Mouse (Mus musculus) hindbrain, embryonic 10.5 days (tissue): ENCODE results near the gene Tmem182. TPM values are rescaled to one million over a fixed set of nuclear protein-coding genes. Genes with fewer than 3 reads are reported as not detected.
A peak's percentile ranks its signal among the peaks of the same experiment; 100 is the strongest.

Source experiments
- DNase-seq: peaks from one replicate; pipeline ENCODE4 v3.0.0-alpha.2; 2017; ENCODE audit warnings: low spot score
- H3K27ac ChIP-seq: fragments of 300-500 bp; sonication (generic); 2 replicates; pipeline ENCODE4 v1.5.1; 2016; ENCODE audit warnings: mild to moderate bottlenecking, moderate library complexity
- H3K27me3 ChIP-seq: fragments of 300-500 bp; sonication (generic); 2 replicates; pipeline ENCODE4 v1.6.1; 2016; ENCODE audit warnings: mild to moderate bottlenecking; ENCODE audit not compliant: poor library complexity, insufficient read depth, severe bottlenecking
- H3K36me3 ChIP-seq: fragments of 300-500 bp; sonication (generic); 2 replicates; pipeline ENCODE4 v1.6.1; 2016; ENCODE audit warnings: mild to moderate bottlenecking, moderate library complexity
- H3K4me1 ChIP-seq: fragments of 300-500 bp; sonication (generic); replicated peaks from 2 replicates; pipeline ENCODE4 v1.6.1; 2016; ENCODE audit warnings: mild to moderate bottlenecking
- H3K4me3 ChIP-seq: fragments of 300-500 bp; sonication (generic); 2 replicates; pipeline ENCODE4 v1.5.1; 2016; ENCODE audit warnings: mild to moderate bottlenecking, moderate library complexity
- H3K9me3 ChIP-seq: fragments of 300-500 bp; sonication (generic); 2 replicates; pipeline ENCODE4 v1.6.1; 2016; ENCODE audit warnings: mild to moderate bottlenecking, moderate library complexity
- WGBS: fragments of 180-500 bp; shearing (Covaris S2); methylation state at CpG from one replicate; pipeline ENCODE4 v1.1.7; 2016; 5-methylcytosine and 5-hydroxymethylcytosine counted together
- polyA plus RNA-seq: library from polyadenylated mRNA; unstranded; fragments of >200 nt; fragmentation: Nextera tagmentation; extraction: Ambion mirVana; gene quantifications from 2 replicates; pipeline ENCODE4 v1.2.1, GENCODE M21; 2016

Gene Tmem182
- polyA plus RNA-seq, 1 experiment from 2014 or later, result not detected

DNA sequence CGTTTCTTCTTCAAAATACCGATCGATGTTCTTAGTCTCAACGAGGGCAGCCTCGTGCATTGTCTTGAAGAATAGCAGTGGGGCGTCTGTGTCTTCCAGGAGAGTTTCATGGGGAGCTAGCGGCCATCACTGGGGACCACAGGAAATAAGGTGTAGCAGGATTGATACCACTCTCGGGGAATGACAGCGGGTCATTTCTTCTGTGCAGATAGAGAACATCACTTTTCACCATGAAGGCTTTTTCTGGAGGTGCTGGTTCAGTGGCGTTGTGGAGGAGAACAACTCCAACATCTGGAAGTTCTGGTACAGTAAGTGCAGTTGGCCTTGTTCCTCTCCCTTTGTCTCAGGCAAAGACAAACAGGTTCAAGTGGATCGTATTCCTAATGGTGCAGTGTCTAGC, 490 bp downstream of the Tmem182 start:
- Histone ChIP-seq H3K27me3 (no peaks in the 10 kb centered on the region), H3K9me3 (no peaks in the 10 kb centered on the region), H3K36me3 (no peaks in the 10 kb centered on the region), H3K4me1 (no peaks in the 10 kb centered on the region), H3K27ac (no peak overlapping the region), H3K4me3 (no peak overlapping the region)
- DNase-seq, result no peak
- 94% methylated on average over 11 of the region's 11 CpGs for WGBS

DNA sequence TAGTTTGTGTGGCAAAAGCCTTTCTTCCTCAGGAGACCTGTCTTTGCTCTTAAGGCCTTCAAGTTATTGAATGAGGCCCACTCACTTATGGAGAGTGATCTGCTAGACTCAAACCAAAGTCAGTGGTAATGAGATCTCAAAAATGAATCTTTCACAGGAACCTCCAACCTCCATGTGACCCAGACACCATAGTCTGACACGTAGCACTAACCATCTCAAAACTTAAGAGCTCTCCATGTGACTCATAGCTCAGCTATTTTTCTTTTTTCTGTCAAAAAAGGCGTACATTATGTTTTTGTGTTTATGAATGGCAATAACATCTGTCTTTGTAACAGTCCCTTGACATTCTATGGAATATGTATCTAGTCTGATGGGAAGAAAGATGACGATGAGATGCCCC, 3.2 kb downstream of the Tmem182 start:
- no peak overlapping the region for H3K27ac ChIP-seq
- 86% methylated on average over 3 of the region's 3 CpGs for WGBS
- H3K27me3 ChIP-seq, result no peaks in the 10 kb centered on the region
- H3K9me3 ChIP-seq, result no peaks in the 10 kb centered on the region
- H3K4me3 ChIP-seq, result no peak overlapping the region
- H3K4me1 ChIP-seq, result no peaks in the 10 kb centered on the region
- no peaks in the 10 kb centered on the region for H3K36me3 ChIP-seq
- no peak for DNase-seq

DNA sequence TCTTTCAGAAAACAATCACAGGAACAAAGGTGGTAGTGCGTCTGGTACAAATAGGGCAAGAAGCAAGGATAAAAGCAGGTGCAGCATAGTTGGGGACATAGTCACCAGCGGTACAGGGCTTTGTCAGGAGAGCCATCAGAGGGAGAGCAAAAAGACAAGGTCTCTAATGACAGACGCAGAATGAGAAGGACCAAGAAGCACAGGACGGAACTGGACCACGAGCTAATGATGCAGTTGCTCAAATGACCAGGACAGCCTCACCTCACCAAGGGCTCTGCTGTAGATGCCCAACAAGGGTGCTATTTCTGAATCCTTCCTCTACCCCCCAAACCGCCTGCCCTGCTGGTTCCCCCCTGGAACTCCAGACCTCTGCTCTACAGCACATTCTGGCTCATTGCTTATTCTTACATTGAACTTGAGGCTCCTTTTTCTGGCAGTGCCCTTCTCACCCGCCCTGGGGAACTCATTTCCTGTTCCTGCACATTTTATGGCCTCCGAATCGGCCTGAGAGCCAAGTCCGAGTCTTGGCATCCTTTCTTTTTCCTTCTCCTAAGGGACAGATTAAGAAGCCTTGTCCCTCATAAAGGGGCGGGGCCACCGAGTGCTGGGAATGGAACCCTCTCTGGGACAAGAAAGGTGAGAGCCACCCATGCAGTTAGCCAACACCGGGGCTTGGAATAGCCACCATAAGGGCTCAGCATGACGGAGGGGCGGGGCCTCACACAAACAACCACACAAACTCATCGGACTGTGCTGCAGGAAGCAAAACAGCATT, 9.9 kb downstream of the Tmem182 start:
- no peak for DNase-seq
- H3K27ac ChIP-seq, result no peak overlapping the region
- H3K9me3 ChIP-seq, result no peaks in the 10 kb centered on the region
- no peak overlapping the region for H3K4me3 ChIP-seq
- no peaks in the 10 kb centered on the region for H3K27me3 ChIP-seq
- WGBS, result 70% methylated on average over 16 of the region's 16 CpGs
- no peaks in the 10 kb centered on the region for H3K4me1 ChIP-seq
- H3K36me3 ChIP-seq, result no peaks in the 10 kb centered on the region

GRCm38 (mm10) chr1:40824517-40824916, 19.1 kb downstream of the Tmem182 start:
- WGBS, result 74% methylated on average over 4 of the region's 4 CpGs
- no peaks in the 10 kb centered on the region for H3K4me1 ChIP-seq
- H3K27ac ChIP-seq, result no peak overlapping the region
- DNase-seq, result no peak
- H3K36me3 ChIP-seq, result no peaks in the 10 kb centered on the region
- H3K27me3 ChIP-seq, result no peaks in the 10 kb centered on the region
- no peaks in the 10 kb centered on the region for H3K9me3 ChIP-seq
- no peak overlapping the region for H3K4me3 ChIP-seq

GRCm38 (mm10) chr1:40824936-40825335, 19.5 kb downstream of the Tmem182 start:
- H3K4me3 ChIP-seq, result no peak overlapping the region
- no peak overlapping the region for H3K27ac ChIP-seq
- H3K9me3 ChIP-seq, result no peaks in the 10 kb centered on the region
- DNase-seq, result no peak
- no peaks in the 10 kb centered on the region for H3K27me3 ChIP-seq
- 71% methylated on average over 8 of the region's 8 CpGs for WGBS
- H3K36me3 ChIP-seq, result no peaks in the 10 kb centered on the region
- H3K4me1 ChIP-seq, result no peaks in the 10 kb centered on the region

DNA sequence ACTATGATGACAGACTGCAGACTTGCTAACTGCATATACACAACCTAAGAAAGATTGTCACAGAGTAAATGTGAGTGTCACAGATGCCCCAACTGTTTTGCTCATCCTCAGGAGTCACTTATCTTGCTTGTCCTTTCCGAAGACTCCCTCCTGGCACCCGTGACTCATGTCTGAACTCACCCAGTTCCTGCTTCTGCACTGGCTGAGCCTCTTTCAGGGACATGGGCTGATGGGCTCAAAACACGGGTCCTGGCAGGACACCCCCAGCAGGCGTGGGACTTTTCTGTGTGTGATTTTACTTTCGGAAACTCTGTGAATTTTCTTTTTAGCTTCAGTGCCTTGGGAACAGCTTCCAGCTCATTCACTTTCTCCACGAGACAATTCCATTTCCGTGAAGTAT, 20.4 kb downstream of the Tmem182 start:
- H3K4me1 ChIP-seq, result no peaks in the 10 kb centered on the region
- H3K27me3 ChIP-seq, result no peaks in the 10 kb centered on the region
- no peaks in the 10 kb centered on the region for H3K36me3 ChIP-seq
- H3K9me3 ChIP-seq, result no peaks in the 10 kb centered on the region
- no peak overlapping the region for H3K27ac ChIP-seq
- H3K4me3 ChIP-seq, result no peak overlapping the region
- DNase-seq, result no peak
- WGBS, result 85% methylated on average over 7 of the region's 7 CpGs

DNA sequence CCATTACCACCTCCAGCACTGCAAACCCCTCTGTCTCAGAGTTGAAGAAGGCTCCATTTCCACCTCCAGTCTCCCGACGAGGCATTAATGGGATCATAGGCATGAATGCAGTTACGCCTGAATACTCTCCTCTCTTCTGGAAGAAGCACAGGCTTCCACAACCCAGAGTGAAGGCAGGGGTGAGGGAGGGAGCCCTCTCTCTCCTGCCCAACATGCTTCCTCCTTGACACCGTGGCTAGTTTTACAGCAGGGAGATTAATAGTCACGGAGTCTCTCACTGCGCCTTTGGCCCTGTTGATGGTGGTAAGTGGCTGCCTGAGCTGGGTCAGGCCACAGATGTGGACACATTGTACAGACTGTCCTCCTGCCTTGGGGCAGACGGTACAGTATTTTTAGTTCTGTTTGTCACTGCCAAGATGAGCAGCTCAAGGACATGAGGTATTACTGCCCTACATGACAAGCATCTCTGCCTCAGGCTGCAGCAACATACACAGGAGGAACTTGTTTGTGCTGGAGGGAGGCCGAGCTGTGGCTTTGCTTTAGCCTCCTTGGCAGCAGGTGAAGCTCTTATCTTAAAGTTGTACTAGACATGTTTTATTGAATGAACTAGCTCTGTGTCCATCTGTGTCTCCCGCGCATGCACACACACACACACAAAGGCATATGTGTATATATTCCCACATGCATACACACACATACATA, 24.0 kb downstream of the Tmem182 start:
- no peak overlapping the region for H3K4me3 ChIP-seq
- DNase-seq, result no peak
- H3K36me3 ChIP-seq, result no peaks in the 10 kb centered on the region
- H3K27ac ChIP-seq, result no peak overlapping the region
- H3K9me3 ChIP-seq, result no peaks in the 10 kb centered on the region
- H3K27me3 ChIP-seq, result no peaks in the 10 kb centered on the region
- 82% methylated on average over 10 of the region's 10 CpGs for WGBS
- no peaks in the 10 kb centered on the region for H3K4me1 ChIP-seq

- no peaks in the 10 kb centered on the region for H3K27me3 ChIP-seq
- no peak overlapping the region for H3K4me3 ChIP-seq
- H3K4me1 ChIP-seq, result no peaks in the 10 kb centered on the region
- 87% methylated on average over 4 of the region's 4 CpGs for WGBS
- no peak overlapping the region for H3K27ac ChIP-seq
- no peaks in the 10 kb centered on the region for H3K9me3 ChIP-seq
- H3K36me3 ChIP-seq, result no peaks in the 10 kb centered on the region
- no peak for DNase-seq
Observed at GRCm38 (mm10) chr1:40830712-40831507, 25.5 kb downstream of the Tmem182 start.

GRCm38 (mm10) chr1:40835468-40835867, 30.1 kb downstream of the Tmem182 start:
- Histone ChIP-seq H3K4me3 (no peak overlapping the region), H3K36me3 (no peaks in the 10 kb centered on the region), H3K27ac (no peak overlapping the region), H3K4me1 (no peaks in the 10 kb centered on the region), H3K9me3 (no peaks in the 10 kb centered on the region), H3K27me3 (no peaks in the 10 kb centered on the region)
- no peak for DNase-seq
- 86% methylated on average over 4 of the region's 4 CpGs for WGBS

DNA sequence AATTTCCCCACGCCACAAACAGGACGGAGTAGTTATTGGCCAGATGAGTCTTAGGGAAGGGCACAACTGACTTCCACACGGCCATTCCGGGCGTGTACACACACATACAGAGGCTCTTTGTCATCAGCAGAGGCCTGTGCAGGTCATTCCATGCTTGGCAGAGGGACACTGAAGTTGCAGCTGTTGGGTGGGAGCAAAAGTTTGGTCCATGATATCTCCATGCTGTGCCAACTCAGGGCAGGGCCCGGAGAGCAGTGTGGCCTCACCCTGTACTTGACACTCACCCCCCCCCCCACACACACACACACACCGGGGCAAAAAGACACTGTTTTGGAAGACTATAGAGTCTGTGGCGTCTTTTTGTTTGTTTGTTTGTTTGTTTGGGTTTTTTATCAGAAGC, 35.2 kb downstream of the Tmem182 start:
- no peaks in the 10 kb centered on the region for H3K36me3 ChIP-seq
- 88% methylated on average over 8 of the region's 8 CpGs for WGBS

DNA sequence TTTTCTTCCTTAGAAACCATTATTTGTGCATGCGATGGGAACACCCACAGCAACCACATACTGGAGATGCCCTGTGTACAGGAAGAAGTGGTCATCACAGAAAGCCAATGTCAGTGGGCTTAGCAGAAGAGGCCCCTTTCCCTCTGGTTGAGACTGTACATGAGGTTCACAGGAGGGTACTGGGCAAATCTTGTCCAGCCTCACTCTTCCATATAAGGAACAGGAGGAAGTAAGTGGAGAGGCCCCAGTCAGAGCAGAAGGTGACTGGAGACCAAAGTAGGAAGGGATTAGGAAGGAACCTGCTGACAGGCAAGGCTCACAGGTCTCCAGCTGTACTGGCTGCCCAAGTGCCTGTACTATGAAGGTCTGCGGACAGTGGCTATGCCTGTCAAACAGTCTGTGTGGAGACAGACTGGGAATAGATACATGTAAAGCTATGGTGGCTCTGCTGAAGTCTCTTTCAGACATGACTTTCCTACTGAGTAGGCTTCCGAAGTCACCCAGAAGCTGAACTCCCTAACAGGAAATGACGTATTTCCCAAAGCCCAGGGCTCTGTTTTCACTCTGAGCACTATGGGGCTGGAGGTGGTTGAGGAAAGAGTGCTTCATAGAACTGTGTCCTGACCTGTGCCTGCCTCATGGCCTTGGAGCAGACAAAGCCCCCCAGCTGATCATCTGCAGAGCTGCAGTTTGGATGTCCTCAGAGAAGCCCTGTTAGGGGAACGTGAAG, 35.8 kb downstream of the Tmem182 start:
- no peaks in the 10 kb centered on the region for H3K27me3 ChIP-seq
- no peaks in the 10 kb centered on the region for H3K4me1 ChIP-seq
- 90% methylated on average over 5 of the region's 5 CpGs for WGBS
- no peaks in the 10 kb centered on the region for H3K9me3 ChIP-seq
- DNase-seq, result no peak
- no peaks in the 10 kb centered on the region for H3K36me3 ChIP-seq
- no peak overlapping the region for H3K4me3 ChIP-seq
- H3K27ac ChIP-seq, result no peak overlapping the region

More for the DNA sequence above, 35.2 kb downstream of the Tmem182 start:
- no peak for DNase-seq
- H3K9me3 ChIP-seq, result no peaks in the 10 kb centered on the region
- H3K27me3 ChIP-seq, result no peaks in the 10 kb centered on the region
- H3K4me3 ChIP-seq, result no peak overlapping the region
- no peaks in the 10 kb centered on the region for H3K4me1 ChIP-seq
- H3K27ac ChIP-seq, result no peak overlapping the region

- no peaks in the 10 kb centered on the region for H3K4me1 ChIP-seq
- peak; percentile 55 for DNase-seq
- no peaks in the 10 kb centered on the region for H3K9me3 ChIP-seq
- H3K36me3 ChIP-seq, result no peaks in the 10 kb centered on the region
- H3K27me3 ChIP-seq, result no peaks in the 10 kb centered on the region
- H3K27ac ChIP-seq, result no peak overlapping the region
- H3K4me3 ChIP-seq, result no peak overlapping the region
Observed at GRCm38 (mm10) chr1:40844616-40845015, 39.2 kb downstream of the Tmem182 start.
